8 mouse cellular contexts compared by ENCODE assay signal in the genomic region with DNA sequence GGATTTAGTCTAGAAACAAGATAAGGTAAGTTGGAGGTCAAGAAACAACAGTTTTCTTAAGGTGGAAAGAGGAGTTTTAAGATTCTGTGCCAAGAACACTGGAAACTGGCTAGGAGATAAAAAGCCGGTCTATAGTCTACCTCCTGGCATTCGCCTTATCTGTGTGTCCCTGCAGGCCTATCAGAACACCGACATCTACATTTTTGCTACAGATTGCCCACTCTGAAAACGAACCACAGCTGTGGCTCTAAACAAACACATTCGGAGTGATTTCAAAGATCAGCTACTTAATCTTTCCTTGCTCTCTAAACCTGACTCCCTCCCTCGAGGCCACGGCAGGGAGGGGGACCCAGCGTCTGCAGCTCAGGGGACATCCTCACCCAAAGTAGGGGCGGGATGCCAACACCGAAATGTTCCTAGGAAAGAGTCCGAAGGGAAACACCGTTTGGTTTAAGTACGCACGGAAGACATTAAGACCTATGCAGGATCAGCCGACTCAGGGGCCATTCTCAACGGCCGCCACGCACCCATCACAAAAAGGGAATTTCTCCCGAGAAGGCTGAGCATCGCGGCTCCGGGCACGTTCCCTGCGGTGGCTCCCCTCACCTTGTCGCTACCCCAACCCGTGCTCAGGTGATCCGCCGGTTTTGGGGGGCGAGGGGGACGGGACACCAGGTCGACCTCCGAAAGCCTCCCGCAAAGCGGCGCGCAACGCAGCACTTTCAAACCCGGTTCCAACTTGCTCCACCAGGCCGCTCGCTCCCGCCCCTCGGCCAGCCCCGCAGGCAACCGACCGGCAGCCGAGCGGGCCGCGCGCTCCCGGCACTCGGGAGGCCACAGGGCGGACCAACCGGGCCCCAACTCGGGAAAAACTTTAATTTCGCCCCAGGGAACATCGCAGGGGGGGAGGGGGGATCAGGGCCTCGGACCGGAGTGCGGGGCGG. TPM values are rescaled to one million over a fixed set of nuclear protein-coding genes. Genes with fewer than 3 reads are reported as not detected.
DNase-seq lines count a peak whose midpoint lies in the region; ATAC-seq and TF ChIP-seq lines count a peak whose summit lies in the region.

No protein-coding gene starts in this region.

- no peaks in the 10 kb centered on the region for H3K9me3 ChIP-seq in neural tube, embryonic 13.5 days

- no peaks in the 10 kb centered on the region for H3K27me3 ChIP-seq in liver, adult 2 months (ENCODE audit: control insufficient read depth, insufficient read depth, low read length)
- no peaks in the 10 kb centered on the region for H3K27me3 ChIP-seq in neural tube, embryonic 13.5 days

- H3K4me3 ChIP-seq in liver, adult 2 months (ENCODE audit: insufficient read depth, low read depth, low read length), result peak overlapping the region; percentile 93
- peak overlapping the region; percentile 98 for H3K4me3 ChIP-seq in neural tube, embryonic 13.5 days

- no peak for ATAC-seq in neural tube, embryonic 13.5 days (ENCODE audit: low read depth)
- no peak for ATAC-seq in activated CD4-positive, CD25-positive, alpha-beta regulatory T cell, adult 4 months

- TF ChIP-seq CTCF in liver, adult 2 months (IDR thresholded peaks at IDR 0.05; ENCODE audit: low read depth, low read length), result no peak

- DNase-seq in adrenal gland, adult 18-20 months (ENCODE audit: low spot score in 2 of 2), result peak; percentile 51 to 52
- no peak for DNase-seq in adrenal gland, postnatal 4 days (ENCODE audit: low spot score in 2 of 2)
- DNase-seq in 3T3-L1 (ENCODE audit: low read depth, low spot score), result peak; percentile 29
- peak; percentile 61 to 64 for DNase-seq in cerebellum, postnatal 10 days
- peak; percentile 44 to 50 for DNase-seq in heart, postnatal 10 days
- DNase-seq in liver, adult 2 months (ENCODE audit: extremely low read depth, low read depth, low spot score), result no peak

- no peak for TF ChIP-seq POLR2A in liver, adult 2 months (IDR thresholded peaks at IDR 0.05; ENCODE audit: extremely low read depth, insufficient read depth, low read length)

- intact Hi-C loops in heart, postnatal 10 days (cut with DNase I), result no loop called here

- 0 out of 2 replicates have a peak, but pooled peaks cover 7% of the 10 kb centered on the region for H3K79me2 ChIP-seq in liver, adult 2 months (ENCODE audit: control insufficient read depth, insufficient read depth, low read length)

- peak overlapping the region; percentile 84 for H3K4me2 ChIP-seq in neural tube, embryonic 13.5 days

- H3K9ac ChIP-seq in liver, adult 2 months (ENCODE audit: low read depth, low read length), result peak overlapping the region; percentile 91
- peak overlapping the region; percentile 96 for H3K9ac ChIP-seq in neural tube, embryonic 13.5 days

- H3K36me3 ChIP-seq in liver, adult 2 months (ENCODE audit: control insufficient read depth, insufficient read depth, low read length), result no peaks in the 10 kb centered on the region; the same call in 1 of the 2 replicates
- H3K36me3 ChIP-seq in neural tube, embryonic 13.5 days, result peaks cover 34% of the 10 kb centered on the region

- WGBS in liver, adult 2 months, result 13% methylated on average over 60 of the region's 61 CpGs
- WGBS in neural tube, embryonic 13.5 days, result under 1% methylated on average over 57 of the region's 61 CpGs

- no peak overlapping the region for H3K27ac ChIP-seq in liver, adult 2 months (replicated peaks; ENCODE audit: insufficient read depth, low read depth, low read length)
- H3K27ac ChIP-seq in neural tube, embryonic 13.5 days (replicated peaks), result peak overlapping the region; percentile 80

- no peaks in the 10 kb centered on the region for H3K4me1 ChIP-seq in liver, adult 2 months (ENCODE audit: control insufficient read depth, insufficient read depth, low read length)
- peaks cover 29% of the 10 kb centered on the region for H3K4me1 ChIP-seq in neural tube, embryonic 13.5 days (replicated peaks)

RNA-seq across cellular contexts. Expression of a gene that starts 1.6 kb away (rescaled TPM):
- 10 to 100 TPM; 12.4 to 13.2 TPM for total RNA-seq in adrenal gland, adult 18-20 months (2021)
- total RNA-seq in adrenal gland, postnatal 4 days (2021), result 10 to 100 TPM; 24.8 to 28.0 TPM
- 10 to 100 TPM in 1 of 2 experiments, 1 to 10 TPM in 1; 8.5 to 11.3 TPM for total RNA-seq in heart, postnatal 10 days (2021)
- 1.3 and 1.4 TPM in 2 replicates for total RNA-seq in liver, adult 2 months (2014; rRNA removed)
- 1.9 and 2.7 TPM in 2 replicates for polyA plus RNA-seq in liver, adult 2 months (2012; rRNA removed)
- 19.1 and 20.6 TPM in 2 replicates for polyA plus RNA-seq in neural tube, embryonic 13.5 days (2015; fragmentation: Nextera tagmentation; extraction: Ambion mirVana)
- polyA plus RNA-seq in activated CD4-positive, CD25-positive, alpha-beta regulatory T cell, adult 4 months (2017; shearing (Covaris generic)), result 1 to 10 TPM; 2.3 to 3.0 TPM

RNA-seq across cellular contexts. Expression of a gene that starts 5.7 kb away (rescaled TPM):
- 10 to 100 TPM; 18.2 to 19.9 TPM for total RNA-seq in adrenal gland, adult 18-20 months (2021)
- total RNA-seq in adrenal gland, postnatal 4 days (2021), result 10 to 100 TPM; 35.6 to 41.8 TPM
- total RNA-seq in heart, postnatal 10 days (2021), result 10 to 100 TPM; 10.3 to 12.5 TPM
- total RNA-seq in liver, adult 2 months (2014; rRNA removed), result 7.9 and 8.0 TPM in 2 replicates
- polyA plus RNA-seq in liver, adult 2 months (2012; rRNA removed), result 20.8 and 24.1 TPM in 2 replicates
- polyA plus RNA-seq in neural tube, embryonic 13.5 days (2015; fragmentation: Nextera tagmentation; extraction: Ambion mirVana), result 33.6 and 33.8 TPM in 2 replicates
- polyA plus RNA-seq in activated CD4-positive, CD25-positive, alpha-beta regulatory T cell, adult 4 months (2017; shearing (Covaris generic)), result 100 to 1,000 TPM in 1 of 2 experiments, 10 to 100 TPM in 1; 89.8 to 107 TPM

RNA-seq across cellular contexts. Expression of a gene that starts 14.1 kb away (rescaled TPM):
- 10 to 100 TPM; 18.3 to 28.2 TPM for total RNA-seq in adrenal gland, adult 18-20 months (2021)
- total RNA-seq in adrenal gland, postnatal 4 days (2021), result 10 to 100 TPM; 18.8 to 19.3 TPM
- 10 to 100 TPM; 43.5 to 49.4 TPM for total RNA-seq in heart, postnatal 10 days (2021)
- total RNA-seq in liver, adult 2 months (2014; rRNA removed), result 25.8 and 30.8 TPM in 2 replicates
- 21.8 and 23.9 TPM in 2 replicates for polyA plus RNA-seq in liver, adult 2 months (2012; rRNA removed)
- 4.5 TPM in 2 replicates for polyA plus RNA-seq in neural tube, embryonic 13.5 days (2015; fragmentation: Nextera tagmentation; extraction: Ambion mirVana)
- 1 to 10 TPM; 2.2 to 4.2 TPM for polyA plus RNA-seq in activated CD4-positive, CD25-positive, alpha-beta regulatory T cell, adult 4 months (2017; shearing (Covaris generic))

RNA-seq across cellular contexts. Expression of a gene that starts 33.0 kb away (rescaled TPM):
- 1 to 10 TPM; 8.3 to 8.9 TPM for total RNA-seq in adrenal gland, adult 18-20 months (2021)
- total RNA-seq in adrenal gland, postnatal 4 days (2021), result 10 to 100 TPM; 16.8 to 17.0 TPM
- total RNA-seq in heart, postnatal 10 days (2021), result 1 to 10 TPM; 4.9 to 5.2 TPM
- 12.0 and 16.0 TPM in 2 replicates for total RNA-seq in liver, adult 2 months (2014; rRNA removed)
- polyA plus RNA-seq in liver, adult 2 months (2012; rRNA removed), result 11.8 and 16.6 TPM in 2 replicates
- 15.3 and 18.8 TPM in 2 replicates for polyA plus RNA-seq in neural tube, embryonic 13.5 days (2015; fragmentation: Nextera tagmentation; extraction: Ambion mirVana)
- 10 to 100 TPM; 14.1 to 22.0 TPM for polyA plus RNA-seq in activated CD4-positive, CD25-positive, alpha-beta regulatory T cell, adult 4 months (2017; shearing (Covaris generic))

RNA-seq across cellular contexts. Expression of a gene that starts 43.9 kb away (rescaled TPM):
- not detected for total RNA-seq in adrenal gland, adult 18-20 months (2021)
- total RNA-seq in adrenal gland, postnatal 4 days (2021), result under 1 TPM; 0.25 to 0.37 TPM
- total RNA-seq in heart, postnatal 10 days (2021), result under 1 TPM; 0.10 to 0.17 TPM
- total RNA-seq in liver, adult 2 months (2014; rRNA removed), result not detected in 2 replicates
- polyA plus RNA-seq in liver, adult 2 months (2012; rRNA removed), result not detected in 2 replicates
- 1.2 and 1.3 TPM in 2 replicates for polyA plus RNA-seq in neural tube, embryonic 13.5 days (2015; fragmentation: Nextera tagmentation; extraction: Ambion mirVana)
- polyA plus RNA-seq in activated CD4-positive, CD25-positive, alpha-beta regulatory T cell, adult 4 months (2017; shearing (Covaris generic)), result not detected

Comparison
In these comparisons a context has a peak if more than half of its experiments do, and no peak if none do; other contexts are left out.
1. DNase-seq: peak in adrenal gland, adult 18-20 months (2 of 2), 3T3-L1 (single experiment), cerebellum, postnatal 10 days (2 of 2) and heart, postnatal 10 days (2 of 2); none in adrenal gland, postnatal 4 days (0 of 2) and liver, adult 2 months (single experiment).